ENCODE assay signal across 8 mouse cellular contexts in the genomic region with DNA sequence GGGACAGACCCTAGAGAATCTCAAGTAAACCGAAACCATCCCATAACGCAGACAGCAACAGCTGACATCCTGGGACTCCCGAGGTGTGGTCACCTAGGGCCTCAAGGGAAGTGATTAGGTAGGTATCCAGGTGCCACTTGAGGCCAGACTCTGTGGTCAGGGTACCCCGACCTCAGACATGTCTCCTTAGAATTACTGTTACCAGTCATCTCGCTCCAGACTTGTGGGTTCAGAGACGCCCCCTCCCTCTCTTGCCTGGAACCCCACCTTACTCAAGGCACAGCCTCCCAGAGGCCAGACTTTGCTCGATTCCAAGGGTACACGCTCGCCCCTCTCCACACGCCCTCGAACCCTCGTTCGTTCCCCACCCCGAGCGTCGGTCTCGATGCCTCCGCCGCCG. TPM values are rescaled to one million over a fixed set of nuclear protein-coding genes. Genes with fewer than 3 reads are reported as not detected.
DNase-seq lines count a peak whose midpoint lies in the region; ATAC-seq and TF ChIP-seq lines count a peak whose summit lies in the region.

No protein-coding gene starts in this region.

- no peaks in the 10 kb centered on the region for H3K36me3 ChIP-seq in kidney, adult 2 months (ENCODE audit: control insufficient read depth, insufficient read depth, low read length)
- peaks cover 0 to 23% of the 10 kb centered on the region in 2 experiments; a peak in 3 of 4 replicates for H3K36me3 ChIP-seq in MEL (ENCODE audit: control insufficient read depth in 1 of 2, insufficient read depth in 2 of 2, low read length in 2 of 2)
- peaks cover 33% of the 10 kb centered on the region for H3K36me3 ChIP-seq in heart, embryonic 13.5 days
- peaks cover 4% of the 10 kb centered on the region for H3K36me3 ChIP-seq in liver, embryonic 16.5 days (ENCODE audit: control insufficient read depth, insufficient read depth)

- TF ChIP-seq CTCF in kidney, adult 2 months (conservative IDR thresholded peaks at IDR 0.05; ENCODE audit: insufficient read depth, insufficient read length, low read depth, low read length), result no peak
- no peak for TF ChIP-seq CTCF in MEL (IDR thresholded peaks at IDR 0.05 in 2 of 3, conservative IDR thresholded peaks at IDR 0.05 in 1 of 3; ENCODE audit: control insufficient read depth in 1 of 3, insufficient read depth in 1 of 3, low read depth in 2 of 3, low read length in 3 of 3, poor library complexity in 1 of 3, severe bottlenecking in 1 of 3)

- no peak for TF ChIP-seq EP300 in MEL (IDR thresholded peaks at IDR 0.05; ENCODE audit: low read depth in 1 of 2, low read length in 2 of 2)

- DNase-seq in kidney, adult 2 months, result no peak
- DNase-seq in kidney, adult 8-10 months, result no peak
- DNase-seq in MEL (ENCODE audit: low read depth, low spot score), result no peak
- peak; percentile 30 for DNase-seq in yolk sac, embryonic 10.5 days (ENCODE audit: low spot score)
- DNase-seq in spleen, postnatal 36 days (ENCODE audit: low spot score in 2 of 2), result no peak
- no peak for DNase-seq in frontal cortex, postnatal 10 days (ENCODE audit: low spot score in 2 of 2)

- peak overlapping the region; percentile 86 for H3K4me3 ChIP-seq in kidney, adult 2 months (ENCODE audit: insufficient read depth, low read depth, low read length)
- H3K4me3 ChIP-seq in MEL (ENCODE audit: control insufficient read depth in 1 of 2, insufficient read depth in 1 of 2, low read depth in 2 of 2, low read length in 2 of 2), result peak overlapping the region; percentile 88 to 98
- H3K4me3 ChIP-seq in heart, embryonic 13.5 days, result peak overlapping the region; percentile 94
- H3K4me3 ChIP-seq in liver, embryonic 16.5 days (ENCODE audit: low read depth, low read length), result peak overlapping the region; percentile 80

- peaks cover 15% of the 10 kb centered on the region for H3K4me1 ChIP-seq in kidney, adult 2 months (ENCODE audit: control insufficient read depth, insufficient read depth, low read length)
- peaks cover 13 to 33% of the 10 kb centered on the region in 2 experiments for H3K4me1 ChIP-seq in MEL (ENCODE audit: control insufficient read depth in 1 of 2, insufficient read depth in 2 of 2, low read length in 2 of 2)
- peaks cover 72% of the 10 kb centered on the region for H3K4me1 ChIP-seq in heart, embryonic 13.5 days
- peaks cover 52% of the 10 kb centered on the region for H3K4me1 ChIP-seq in liver, embryonic 16.5 days (ENCODE audit: control insufficient read depth, low read depth, low read length)

- no peaks in the 10 kb centered on the region for H3K9me3 ChIP-seq in MEL (replicated peaks; ENCODE audit: insufficient read depth, low read length)
- no peaks in the 10 kb centered on the region for H3K9me3 ChIP-seq in heart, embryonic 13.5 days
- H3K9me3 ChIP-seq in liver, embryonic 16.5 days (replicated peaks; ENCODE audit: control insufficient read depth, low read length), result no peaks in the 10 kb centered on the region

- no peak for TF ChIP-seq POLR2A in kidney, adult 2 months (IDR thresholded peaks at IDR 0.05; ENCODE audit: low read depth, low read length)
- TF ChIP-seq POLR2A in MEL (IDR thresholded peaks at IDR 0.05; ENCODE audit: control insufficient read depth in 1 of 2, insufficient read depth in 1 of 2, low read depth in 1 of 2, low read length in 2 of 2, poor library complexity in 1 of 2), result no peak

- ATAC-seq in heart, embryonic 13.5 days (ENCODE audit: extremely low read depth, insufficient number of reproducible peaks, low FRiP score, low TSS enrichment), result no peak
- ATAC-seq in liver, embryonic 16.5 days (ENCODE audit: low read depth), result 0 out of 2 replicates have a peak, but pooled peaks have one; percentile 0

- 2% methylated on average over 20 of the region's 20 CpGs for WGBS in kidney, adult 2 months
- WGBS in heart, embryonic 13.5 days, result 2% methylated on average over 20 of the region's 20 CpGs
- under 1% methylated on average over 20 of the region's 20 CpGs for WGBS in liver, embryonic 16.5 days (ENCODE audit: insufficient replicate concordance)

- no peak for TF ChIP-seq RAD21 in MEL (IDR thresholded peaks at IDR 0.05; ENCODE audit: low read depth, low read length)

- peaks cover 53% of the 10 kb centered on the region for H3K79me2 ChIP-seq in MEL (ENCODE audit: control insufficient read depth, insufficient read depth, low read length, poor library complexity)

- H3K27ac ChIP-seq in kidney, adult 2 months (ENCODE audit: insufficient read depth, low read depth, low read length), result peak overlapping the region; percentile 67
- H3K27ac ChIP-seq in MEL (ENCODE audit: control insufficient read depth, low read depth, low read length), result peak overlapping the region; percentile 44
- peak overlapping the region; percentile 92 for H3K27ac ChIP-seq in heart, embryonic 13.5 days (replicated peaks)
- peak overlapping the region; percentile 92 for H3K27ac ChIP-seq in liver, embryonic 16.5 days (ENCODE audit: low read length)

- H3K27me3 ChIP-seq in kidney, adult 2 months (replicated peaks; ENCODE audit: control insufficient read depth, insufficient read depth, low read length), result no peaks in the 10 kb centered on the region
- no peaks in the 10 kb centered on the region for H3K27me3 ChIP-seq in MEL (ENCODE audit: control insufficient read depth in 1 of 2, insufficient read depth in 2 of 2, low read length in 2 of 2)
- no peaks in the 10 kb centered on the region for H3K27me3 ChIP-seq in heart, embryonic 13.5 days (replicated peaks)
- no peaks in the 10 kb centered on the region for H3K27me3 ChIP-seq in liver, embryonic 16.5 days (ENCODE audit: control insufficient read depth, insufficient read depth, low read depth, low read length)

- H3K9ac ChIP-seq in MEL (ENCODE audit: control insufficient read depth, low read depth, low read length, poor library complexity, severe bottlenecking), result peak overlapping the region; percentile 87
- peak overlapping the region; percentile 98 for H3K9ac ChIP-seq in heart, embryonic 13.5 days
- H3K9ac ChIP-seq in liver, embryonic 16.5 days (ENCODE audit: low read depth, low read length), result peak overlapping the region; percentile 88

- H3K4me2 ChIP-seq in heart, embryonic 13.5 days, result peak overlapping the region; percentile 95
- peak overlapping the region; percentile 97 for H3K4me2 ChIP-seq in liver, embryonic 16.5 days (ENCODE audit: low read depth, low read length)

TF ChIP-seq in MEL, 35 proteins besides CTCF, POLR2A, EP300 and RAD21:
- TF ChIP-seq MYC (IDR thresholded peaks at IDR 0.05; ENCODE audit: low read depth, low read length) (no peak), CHD1 (IDR thresholded peaks at IDR 0.05; ENCODE audit: low read depth, low read length) (0 out of 2 replicates have a peak, but pooled peaks have one; percentile 15)

RNA-seq across cellular contexts. Expression of a gene that starts 0.5 kb away (rescaled TPM):
- 63.5 and 63.8 TPM in 2 replicates for polyA plus RNA-seq in kidney, adult 2 months (2012; rRNA removed)
- 41.9 and 47.8 TPM in 2 replicates for total RNA-seq in MEL (2012; rRNA removed)
- 10 to 100 TPM in 1 of 2 experiments, not detected in 1; 42.2 TPM for polyA plus RNA-seq in MEL (2012; ENCODE audit: insufficient read depth in 1 of 2, insufficient read length in 2 of 2, low read depth in 1 of 2, low replicate concordance in 2 of 2, missing spikeins in 1 of 2)
- polyA plus RNA-seq in heart, embryonic 13.5 days (2015; fragmentation: Nextera tagmentation; extraction: Ambion mirVana), result 87.9 and 93.7 TPM in 2 replicates
- 21.9 and 22.8 TPM in 2 replicates for polyA plus RNA-seq in liver, embryonic 16.5 days (2015; fragmentation: Nextera tagmentation; extraction: Ambion mirVana)

RNA-seq across cellular contexts. Expression of a gene that starts 0.6 kb away (rescaled TPM):
- 70.9 and 81.9 TPM in 2 replicates for polyA plus RNA-seq in kidney, adult 2 months (2012; rRNA removed)
- 19.8 and 21.8 TPM in 2 replicates for total RNA-seq in MEL (2012; rRNA removed)
- polyA plus RNA-seq in MEL (2012; ENCODE audit: insufficient read depth in 1 of 2, insufficient read length in 2 of 2, low read depth in 1 of 2, low replicate concordance in 2 of 2, missing spikeins in 1 of 2), result 100 to 1,000 TPM in 1 of 2 experiments, 10 to 100 TPM in 1; 45.4 to 150 TPM
- polyA plus RNA-seq in heart, embryonic 13.5 days (2015; fragmentation: Nextera tagmentation; extraction: Ambion mirVana), result 37.6 and 41.1 TPM in 2 replicates
- 16.9 and 21.2 TPM in 2 replicates for polyA plus RNA-seq in liver, embryonic 16.5 days (2015; fragmentation: Nextera tagmentation; extraction: Ambion mirVana)
